Mouse (Mus musculus): ENCODE results near the gene Trp53rkb. TPM values are rescaled to one million over a fixed set of nuclear protein-coding genes. Genes with fewer than 3 reads are reported as not detected.
"Not testable (repeated sequence)": the region's sequence is repeated elsewhere in the genome, so short reads cannot be mapped to it uniquely, and the experiment has no call there.

Gene Trp53rkb
- 10.4 and 11.1 TPM in 2 replicates for polyA plus RNA-seq (2016; fragmentation: Nextera tagmentation; extraction: Ambion mirVana)

DNA sequence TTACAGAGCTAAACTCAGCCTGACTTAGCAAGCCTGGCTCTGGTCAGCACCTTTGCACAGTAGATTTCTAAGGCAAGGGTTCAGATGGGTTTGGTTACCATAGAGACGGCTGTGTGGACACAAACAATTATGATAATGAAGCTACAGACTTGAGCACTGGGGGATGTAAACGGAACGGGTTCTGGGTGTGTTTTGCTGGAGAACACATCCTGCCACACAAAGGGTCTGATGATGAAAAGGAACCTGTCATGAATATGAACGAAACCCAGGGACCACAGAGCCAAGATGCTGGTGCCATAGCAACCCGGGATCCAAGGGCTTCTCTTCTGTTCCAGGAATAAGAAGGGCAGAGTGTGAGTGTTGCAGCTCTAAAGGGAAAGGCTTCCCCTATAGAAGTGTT, at the start of gene Trp53rkb:
Gene Trp53rkb (plus strand): TSS at position 177 of the 400 bp plus-strand sequence.
- peaks cover 28% of the 10 kb centered on the region for H3K4me1 ChIP-seq
- peak within 1 kb of the TSS; percentile 88 for H3K27ac ChIP-seq
- H3K27me3 ChIP-seq (ENCODE audit: poor library complexity, severe bottlenecking): no peaks in the 10 kb centered on the region
- WGBS: 67% methylated on average over 5 of the region's 5 CpGs
- no peaks in the 10 kb centered on the region for H3K9me3 ChIP-seq
- DNase-seq (ENCODE audit: extremely low spot score, low spot score): no peak
- H3K36me3 ChIP-seq (replicated peaks): peaks cover 19% of the 10 kb centered on the region
- H3K4me3 ChIP-seq: peak within 1 kb of the TSS; percentile 79

DNA sequence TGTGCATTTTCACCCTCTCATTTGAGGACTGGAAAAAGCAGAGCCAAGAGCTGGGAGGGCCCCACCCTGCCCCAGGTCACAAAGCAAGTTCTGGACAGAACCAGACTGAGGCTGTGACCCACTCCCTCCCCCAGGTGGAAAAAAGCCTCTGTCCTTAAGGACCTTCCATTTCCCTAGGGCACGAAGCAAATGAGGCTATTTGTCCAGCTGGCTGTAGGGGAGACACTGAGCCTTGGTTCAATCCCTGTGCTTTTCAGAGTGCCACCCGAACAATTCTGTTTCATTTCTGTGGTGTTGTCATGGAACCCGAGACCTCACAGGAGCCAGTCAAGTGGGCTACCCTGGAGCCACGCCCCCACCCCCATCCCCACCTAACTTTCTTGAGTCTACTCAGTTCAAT, 48.8 kb upstream of the Trp53rkb start:
- Histone ChIP-seq H3K27ac (0 out of 2 replicates have a peak overlapping the region, but pooled peaks have one; percentile 40), H3K9me3 (no peaks in the 10 kb centered on the region), H3K4me1 (peaks cover 34% of the 10 kb centered on the region), H3K36me3 (replicated peaks) (no peaks in the 10 kb centered on the region), H3K27me3 (ENCODE audit: poor library complexity, severe bottlenecking) (no peaks in the 10 kb centered on the region), H3K4me3 (no peak overlapping the region)
- 50% methylated on average over 4 of the region's 4 CpGs for WGBS
- DNase-seq (ENCODE audit: extremely low spot score, low spot score): no peak

DNA sequence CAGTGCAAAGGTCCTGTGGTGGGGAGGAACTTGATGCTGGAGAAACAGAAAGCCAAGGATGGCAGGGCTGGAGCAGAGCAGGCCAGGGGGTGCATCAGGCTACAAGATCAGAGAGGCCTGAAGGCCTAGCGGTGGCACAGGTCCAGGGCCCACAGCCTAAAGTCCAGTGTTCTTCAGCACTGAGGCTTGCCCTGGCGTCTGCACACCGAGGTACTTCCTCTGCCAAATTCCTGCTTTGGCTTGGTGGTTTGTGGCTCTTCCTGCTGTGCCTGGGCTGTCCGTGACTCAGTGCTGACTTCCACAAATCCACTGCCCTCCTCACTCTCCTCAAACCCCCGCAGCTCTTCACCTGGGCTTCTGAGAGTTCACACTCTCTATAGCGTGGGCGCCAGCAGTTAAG, 47.9 kb upstream of the Trp53rkb start:
- Histone ChIP-seq H3K36me3 (replicated peaks) (no peaks in the 10 kb centered on the region), H3K4me1 (peaks cover 34% of the 10 kb centered on the region), H3K9me3 (no peaks in the 10 kb centered on the region), H3K27ac (no peak overlapping the region), H3K27me3 (ENCODE audit: poor library complexity, severe bottlenecking) (no peaks in the 10 kb centered on the region), H3K4me3 (no peak overlapping the region)
- no peak for DNase-seq (ENCODE audit: extremely low spot score, low spot score)
- 85% methylated on average over 7 of the region's 7 CpGs for WGBS

DNA sequence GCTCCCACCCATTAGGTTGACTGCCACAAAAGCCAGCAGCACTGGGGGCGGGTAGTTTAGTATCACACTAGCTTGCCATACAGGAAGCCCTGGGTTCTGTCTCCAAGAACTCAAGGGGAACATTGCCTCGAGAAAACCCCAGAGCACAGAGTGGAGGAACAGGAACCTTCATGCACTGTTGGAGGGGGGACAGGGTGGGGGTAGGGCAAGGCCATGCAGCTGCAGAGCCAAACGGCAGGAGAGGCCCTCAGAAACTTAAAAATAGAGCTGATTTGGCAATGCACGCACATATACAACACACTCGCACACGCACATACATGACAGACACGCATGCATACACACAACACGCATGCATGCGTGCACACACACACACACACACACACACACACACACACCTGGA, 46.5 kb upstream of the Trp53rkb start:
- Histone ChIP-seq H3K27me3 (ENCODE audit: poor library complexity, severe bottlenecking) (no peaks in the 10 kb centered on the region), H3K27ac (no peak overlapping the region), H3K4me3 (no peak overlapping the region), H3K9me3 (no peaks in the 10 kb centered on the region), H3K4me1 (peaks cover 23% of the 10 kb centered on the region), H3K36me3 (replicated peaks) (no peaks in the 10 kb centered on the region)
- DNase-seq (ENCODE audit: extremely low spot score, low spot score): no peak
- WGBS: 87% methylated on average over 9 of the region's 9 CpGs

DNA sequence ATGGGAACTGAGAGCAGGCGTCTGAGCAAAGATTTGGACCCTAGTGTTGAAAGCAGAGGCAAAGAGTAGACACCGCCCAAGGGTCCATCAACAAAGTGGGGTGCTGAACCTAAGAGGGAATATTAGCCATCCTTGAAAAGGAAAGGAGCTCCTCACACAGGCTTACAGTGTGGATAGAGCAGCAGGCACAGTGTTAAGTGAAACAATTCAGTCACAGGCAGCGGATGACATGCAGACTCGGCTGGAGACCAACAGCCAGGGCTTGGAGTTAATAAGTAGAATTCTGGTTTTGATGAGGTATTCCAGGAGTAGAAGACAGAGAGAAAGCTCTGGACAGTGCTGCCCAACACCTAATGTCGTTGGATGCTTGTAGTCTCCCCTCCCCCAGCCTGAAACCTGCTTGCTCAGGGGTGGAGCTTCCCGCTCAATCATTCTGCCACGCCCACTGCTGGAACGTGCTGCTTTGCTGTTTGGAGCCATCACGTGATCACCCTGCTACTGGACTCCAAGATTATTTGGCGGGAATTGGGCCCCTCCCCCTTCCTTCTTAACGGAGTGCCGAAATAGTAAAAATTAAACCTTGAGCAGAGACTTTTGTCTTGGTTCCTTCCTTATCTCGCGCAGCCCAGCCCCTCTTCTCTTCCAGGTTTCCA, 45.9 kb upstream of the Trp53rkb start:
- 57% methylated on average over 14 of the region's 14 CpGs for WGBS
- H3K4me3 ChIP-seq; H3K27me3 ChIP-seq (ENCODE audit: poor library complexity, severe bottlenecking); H3K9me3 ChIP-seq; H3K36me3 ChIP-seq (replicated peaks); DNase-seq (ENCODE audit: extremely low spot score, low spot score): not testable (repeated sequence)
- Histone ChIP-seq H3K27ac (0 out of 2 replicates have a peak overlapping the region, but pooled peaks have one; percentile 53), H3K4me1 (peaks cover 18% of the 10 kb centered on the region)

DNA sequence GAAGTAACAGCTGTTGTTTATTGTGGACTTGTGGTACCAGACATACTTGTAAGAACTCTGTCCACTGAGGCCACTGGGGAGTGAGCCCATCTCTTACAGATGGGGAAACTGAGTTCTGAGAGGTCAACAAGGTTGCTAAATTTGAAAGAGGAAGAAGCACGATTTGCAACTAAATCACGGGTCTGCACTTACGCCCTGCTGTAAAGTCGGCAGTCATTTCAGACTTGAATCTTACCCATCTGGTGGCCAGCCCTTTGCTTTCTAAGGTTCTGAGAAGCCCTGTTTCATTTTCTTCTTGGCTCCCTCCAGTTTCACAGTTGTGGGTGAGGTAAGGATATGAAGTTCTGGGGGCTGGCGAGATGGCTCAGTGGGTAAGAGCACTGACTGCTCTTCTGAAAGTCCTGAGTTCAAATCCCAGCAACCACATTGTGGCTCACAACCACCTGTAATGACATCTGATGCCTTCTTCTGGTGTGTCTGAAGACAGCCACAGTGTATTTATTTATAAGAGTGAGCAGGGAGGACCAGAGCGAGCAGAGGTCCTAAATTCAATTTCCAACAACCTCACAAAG, 41.6 kb upstream of the Trp53rkb start:
- WGBS: 91% methylated on average over 6 of the region's 6 CpGs
- DNase-seq (ENCODE audit: extremely low spot score, low spot score): no peak
- H3K36me3 ChIP-seq (replicated peaks): no peaks in the 10 kb centered on the region
- H3K27me3 ChIP-seq (ENCODE audit: poor library complexity, severe bottlenecking): no peaks in the 10 kb centered on the region
- peaks cover 7% of the 10 kb centered on the region for H3K4me1 ChIP-seq
- no peak overlapping the region for H3K4me3 ChIP-seq
- no peak overlapping the region for H3K27ac ChIP-seq
- H3K9me3 ChIP-seq: no peaks in the 10 kb centered on the region

DNA sequence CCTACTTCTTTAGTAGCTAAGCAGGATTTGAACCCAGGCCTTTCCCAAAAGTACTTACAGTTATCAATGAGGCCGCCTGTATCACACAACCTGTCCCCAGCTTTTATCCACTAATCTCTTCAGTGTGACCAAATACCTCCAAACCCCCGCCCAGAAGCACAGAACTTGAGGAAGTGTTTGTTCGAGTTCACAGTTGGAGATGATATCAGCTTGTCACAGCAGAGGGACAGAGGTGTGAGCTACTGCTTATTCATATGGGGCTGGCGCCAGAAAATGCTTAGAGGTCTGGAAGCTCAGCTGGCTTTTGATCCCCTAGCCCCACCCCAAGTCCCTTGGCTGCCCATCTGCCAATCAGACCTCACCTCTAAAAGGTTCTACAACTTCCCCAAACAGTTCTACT, 38.1 kb upstream of the Trp53rkb start:
- no peak for DNase-seq (ENCODE audit: extremely low spot score, low spot score)
- Histone ChIP-seq H3K27ac (no peak overlapping the region), H3K9me3 (no peaks in the 10 kb centered on the region), H3K27me3 (ENCODE audit: poor library complexity, severe bottlenecking) (no peaks in the 10 kb centered on the region), H3K4me1 (peaks cover 11% of the 10 kb centered on the region; the same call in 1 of the 2 replicates), H3K4me3 (no peak overlapping the region), H3K36me3 (replicated peaks) (no peaks in the 10 kb centered on the region)
- 83% methylated on average over 4 of the region's 4 CpGs for WGBS

DNA sequence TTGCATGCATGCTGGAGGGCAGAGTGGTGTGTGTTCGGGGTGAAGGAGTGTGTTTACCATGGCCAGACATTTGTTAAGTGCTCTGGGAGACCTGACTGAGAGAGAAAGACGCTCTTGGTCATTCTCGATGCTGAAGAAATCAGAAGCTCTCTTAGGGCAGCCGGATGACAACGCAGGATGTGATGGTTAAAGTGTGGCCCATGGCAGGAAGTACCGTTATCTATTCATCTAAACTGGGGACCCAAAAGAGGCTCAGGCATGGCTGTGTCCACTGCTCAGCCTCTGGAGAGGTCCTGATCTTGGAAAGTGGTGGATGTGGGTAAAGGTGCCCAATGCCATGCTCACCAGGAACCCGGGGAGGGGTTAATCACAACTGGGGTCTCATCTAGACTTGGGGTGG, 37.6 kb upstream of the Trp53rkb start:
- H3K27me3 ChIP-seq (ENCODE audit: poor library complexity, severe bottlenecking): no peaks in the 10 kb centered on the region
- H3K9me3 ChIP-seq: no peaks in the 10 kb centered on the region
- 92% methylated on average over 7 of the region's 7 CpGs for WGBS
- no peak overlapping the region for H3K27ac ChIP-seq
- H3K4me1 ChIP-seq: peaks cover 11% of the 10 kb centered on the region; the same call in 1 of the 2 replicates
- H3K36me3 ChIP-seq (replicated peaks): no peaks in the 10 kb centered on the region
- no peak for DNase-seq (ENCODE audit: extremely low spot score, low spot score)
- H3K4me3 ChIP-seq: no peak overlapping the region

DNA sequence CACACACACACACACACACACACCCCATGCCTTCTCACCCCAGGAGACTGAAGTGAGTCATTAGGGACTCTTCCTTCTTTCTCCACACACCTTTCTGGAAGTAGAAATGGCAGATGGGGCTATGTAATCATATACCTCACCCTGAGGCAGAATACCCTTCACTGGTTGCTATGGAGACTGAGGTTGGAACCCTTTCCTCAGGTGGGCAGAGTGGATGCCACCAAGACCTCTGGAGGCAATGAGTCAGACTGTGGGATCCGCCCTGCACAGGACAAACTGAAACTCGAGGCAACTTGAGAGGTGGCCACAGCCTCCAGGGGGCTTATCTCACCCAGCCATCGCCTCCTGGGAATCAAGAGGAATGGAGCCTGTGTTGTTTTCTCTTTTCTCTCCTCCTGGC, 34.4 kb upstream of the Trp53rkb start:
- DNase-seq (ENCODE audit: extremely low spot score, low spot score): no peak
- no peaks in the 10 kb centered on the region for H3K27me3 ChIP-seq (ENCODE audit: poor library complexity, severe bottlenecking)
- no peak overlapping the region for H3K27ac ChIP-seq
- no peak overlapping the region for H3K4me3 ChIP-seq
- H3K4me1 ChIP-seq: peaks cover 11% of the 10 kb centered on the region; the same call in 1 of the 2 replicates
- no peaks in the 10 kb centered on the region for H3K36me3 ChIP-seq (replicated peaks)
- 49% methylated on average over 3 of the region's 3 CpGs for WGBS
- H3K9me3 ChIP-seq: no peaks in the 10 kb centered on the region

DNA sequence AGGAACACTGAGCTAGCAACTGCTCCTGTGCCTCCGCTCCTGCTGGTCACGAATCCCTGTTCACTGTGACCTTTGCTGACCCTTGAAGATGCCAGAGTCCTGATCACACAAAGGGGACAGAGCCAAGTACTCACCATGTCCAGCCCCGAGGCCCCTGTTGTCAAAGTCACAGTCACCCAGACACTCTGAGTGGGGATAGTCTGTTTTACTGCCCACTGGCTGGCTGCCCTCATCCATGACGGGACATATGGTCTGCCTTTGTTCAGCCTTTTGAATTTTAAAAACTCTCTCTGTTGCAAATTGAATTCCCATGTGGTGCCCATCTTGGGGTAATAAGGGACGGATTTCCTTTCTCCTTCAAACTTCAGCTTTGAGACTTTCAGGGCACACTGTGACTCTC, 28.3 kb upstream of the Trp53rkb start:
- no peak for DNase-seq (ENCODE audit: extremely low spot score, low spot score)
- WGBS: 31% methylated on average over 5 of the region's 5 CpGs
- no peaks in the 10 kb centered on the region for H3K27me3 ChIP-seq (ENCODE audit: poor library complexity, severe bottlenecking)
- H3K9me3 ChIP-seq: no peaks in the 10 kb centered on the region
- peak overlapping the region; percentile 61 for H3K27ac ChIP-seq
- H3K4me3 ChIP-seq: no peak overlapping the region
- peaks cover 11% of the 10 kb centered on the region for H3K4me1 ChIP-seq
- no peaks in the 10 kb centered on the region for H3K36me3 ChIP-seq (replicated peaks)

DNA sequence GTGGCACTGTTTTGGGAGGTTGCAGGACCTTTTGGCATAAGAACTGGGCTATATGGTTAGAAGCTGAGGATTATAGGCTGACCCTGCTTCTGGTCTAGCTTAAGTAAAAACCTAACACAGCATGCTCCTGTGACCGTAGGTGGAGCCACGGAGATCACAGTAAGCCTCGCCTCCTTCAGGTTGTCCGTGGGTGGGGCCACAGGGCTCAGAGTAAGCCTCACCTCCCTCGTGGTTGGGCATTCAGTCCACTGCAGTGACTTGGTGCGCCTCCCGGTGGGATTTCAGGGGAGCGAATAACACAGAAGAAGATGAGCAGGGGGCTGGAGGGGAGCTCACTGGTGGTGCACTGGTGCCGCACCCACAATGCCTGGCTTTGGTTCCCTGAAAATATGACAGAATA, 24.7 kb upstream of the Trp53rkb start:
- no peak overlapping the region for H3K4me3 ChIP-seq
- no peaks in the 10 kb centered on the region for H3K9me3 ChIP-seq
- H3K27me3 ChIP-seq (ENCODE audit: poor library complexity, severe bottlenecking): no peaks in the 10 kb centered on the region
- H3K36me3 ChIP-seq (replicated peaks): no peaks in the 10 kb centered on the region
- H3K4me1 ChIP-seq: peaks cover 11% of the 10 kb centered on the region
- 72% methylated on average over 9 of the region's 9 CpGs for WGBS
- DNase-seq (ENCODE audit: extremely low spot score, low spot score): no peak
- H3K27ac ChIP-seq: no peak overlapping the region

DNA sequence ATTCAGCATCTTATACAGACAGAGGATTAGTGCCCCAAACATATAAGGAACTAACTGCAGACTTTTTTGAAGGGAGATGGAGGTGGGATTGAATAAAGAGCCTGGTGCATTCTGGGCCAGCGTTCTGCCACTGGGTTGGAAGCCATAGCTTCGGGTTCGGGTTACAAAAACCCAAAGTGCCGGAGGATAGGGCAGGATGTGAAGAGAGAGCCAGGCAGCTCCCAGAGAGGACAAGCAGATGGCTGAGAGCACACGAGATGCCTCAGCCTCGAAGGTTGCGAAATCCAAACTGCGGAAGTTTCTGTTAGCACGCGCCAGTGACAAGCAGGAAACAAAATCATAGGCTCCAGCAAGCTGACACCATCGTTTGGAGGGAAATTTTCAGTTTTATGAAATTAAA, 20.9 kb upstream of the Trp53rkb start:
- Histone ChIP-seq H3K4me1 (peaks cover 9% of the 10 kb centered on the region), H3K27me3 (ENCODE audit: poor library complexity, severe bottlenecking) (no peaks in the 10 kb centered on the region; the same call in 1 of the 2 replicates), H3K4me3 (no peak overlapping the region), H3K9me3 (no peaks in the 10 kb centered on the region), H3K36me3 (replicated peaks) (no peaks in the 10 kb centered on the region), H3K27ac (no peak overlapping the region)
- DNase-seq (ENCODE audit: extremely low spot score, low spot score): no peak
- WGBS: 77% methylated on average over 11 of the region's 11 CpGs

DNA sequence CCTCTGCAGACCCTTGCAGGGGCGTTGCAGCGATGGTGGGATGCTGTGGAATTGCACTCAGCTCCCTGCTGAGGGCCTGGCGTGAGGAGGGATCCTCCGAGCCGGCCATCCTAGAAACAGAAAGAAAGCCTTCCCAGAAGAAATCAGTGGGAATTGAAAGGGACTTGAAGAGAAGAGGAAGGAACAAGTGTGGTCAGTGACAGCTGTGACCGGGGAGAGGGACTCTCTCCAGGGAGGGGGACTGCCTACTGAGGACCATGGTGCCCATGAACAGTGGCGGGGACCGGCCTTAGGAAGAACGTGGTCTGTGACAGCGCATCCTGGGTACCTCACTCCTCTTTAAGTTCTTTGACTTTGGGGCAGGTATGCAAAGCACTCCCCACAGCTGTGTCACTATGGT, 18.7 kb upstream of the Trp53rkb start:
- Histone ChIP-seq H3K27ac (no peak overlapping the region), H3K9me3 (no peaks in the 10 kb centered on the region)

More for the DNA sequence above, 18.7 kb upstream of the Trp53rkb start:
- no peak for DNase-seq (ENCODE audit: extremely low spot score, low spot score)
- Histone ChIP-seq H3K27me3 (ENCODE audit: poor library complexity, severe bottlenecking) (no peaks in the 10 kb centered on the region; the same call in 1 of the 2 replicates), H3K4me1 (peaks cover 9% of the 10 kb centered on the region), H3K4me3 (no peak overlapping the region), H3K36me3 (replicated peaks) (no peaks in the 10 kb centered on the region)
- WGBS: 83% methylated on average over 10 of the region's 10 CpGs

All from forebrain, embryonic 10.5 days (tissue).